Mouse (Mus musculus) stomach, postnatal 0 days (tissue): ENCODE measurements at regions not wholly inside any gene's neighbourhood (a gene's known extent, or its start where the extent isn't known, plus 50 kb on each side); places are given as distances from the start of the nearest gene placed in this dataset. TPM values are rescaled to one million over a fixed set of nuclear protein-coding genes. Genes with fewer than 3 reads are reported as not detected.

Source experiments
- ATAC-seq: fragments of 200-750 bp; cut with Nextera tagmentation; 2 replicates; pipeline ENCODE4 v1.8.0; 2017; ENCODE audit not compliant: low FRiP score, low TSS enrichment
- DNase-seq: peaks from one replicate; pipeline ENCODE4 v3.0.0-alpha.2; 2016; ENCODE audit warnings: low spot score
- H3K27ac ChIP-seq: fragments of 300-500 bp; sonication (generic); replicated peaks from 2 replicates; pipeline ENCODE4 v1.5.1; 2014; ENCODE audit warnings: mild to moderate bottlenecking, control low read depth
- H3K27me3 ChIP-seq: fragments of 300-500 bp; sonication (generic); 2 replicates; pipeline ENCODE4 v1.6.1; 2014; ENCODE audit warnings: low read length; ENCODE audit not compliant: control insufficient read depth, insufficient read depth
- H3K36me3 ChIP-seq: fragments of 300-500 bp; sonication (generic); 2 replicates; pipeline ENCODE4 v1.6.1; 2014; ENCODE audit warnings: low read length, mixed read lengths; ENCODE audit not compliant: control insufficient read depth, insufficient read depth
- H3K4me1 ChIP-seq: fragments of 300-500 bp; sonication (generic); replicated peaks from 2 replicates; pipeline ENCODE4 v1.6.1; 2014; ENCODE audit warnings: antibody characterized with exemption; ENCODE audit not compliant: control insufficient read depth, insufficient read depth
- H3K4me2 ChIP-seq: fragments of 300-500 bp; sonication (generic); replicated peaks from 2 replicates; pipeline ENCODE4 v1.6.1; 2014; ENCODE audit warnings: low read depth, mild to moderate bottlenecking, control low read depth, moderate library complexity
- H3K4me3 ChIP-seq: fragments of 300-500 bp; sonication (generic); 2 replicates; pipeline ENCODE4 v1.5.1; 2014; ENCODE audit warnings: low read depth, low read length, control low read depth
- H3K9ac ChIP-seq: fragments of 300-500 bp; sonication (generic); 2 replicates; pipeline ENCODE4 v1.6.1; 2014; ENCODE audit warnings: mild to moderate bottlenecking, low read length, control low read depth, mixed read lengths
- H3K9me3 ChIP-seq: fragments of 300-500 bp; sonication (generic); 2 replicates; pipeline ENCODE4 v1.6.1; 2016; ENCODE audit warnings: low read length; ENCODE audit not compliant: control insufficient read depth
- CTCF ChIP-seq: IDR thresholded peaks from 2 replicates; pipeline ENCODE4 v1.5.1; 2016; ENCODE audit warnings: antibody characterized with exemption, low read depth, mild to moderate bottlenecking, moderate library complexity
- EP300 ChIP-seq: optimal IDR thresholded peaks from 2 replicates; pipeline ENCODE3; 2016; ENCODE audit warnings: antibody characterized with exemption
- WGBS: fragments of 180-500 bp; shearing (Covaris S2); extraction: QIAGEN DNeasy Blood & Tissue Kit; methylation state at CpG from one replicate; pipeline ENCODE4 v1.1.7; 2014; 5-methylcytosine and 5-hydroxymethylcytosine counted together
- microRNA-seq: library from miRNA; unstranded; fragments of <30 nt; microRNA quantifications from one replicate; pipeline ENCODE4, GENCODE M21; 2016

DNA sequence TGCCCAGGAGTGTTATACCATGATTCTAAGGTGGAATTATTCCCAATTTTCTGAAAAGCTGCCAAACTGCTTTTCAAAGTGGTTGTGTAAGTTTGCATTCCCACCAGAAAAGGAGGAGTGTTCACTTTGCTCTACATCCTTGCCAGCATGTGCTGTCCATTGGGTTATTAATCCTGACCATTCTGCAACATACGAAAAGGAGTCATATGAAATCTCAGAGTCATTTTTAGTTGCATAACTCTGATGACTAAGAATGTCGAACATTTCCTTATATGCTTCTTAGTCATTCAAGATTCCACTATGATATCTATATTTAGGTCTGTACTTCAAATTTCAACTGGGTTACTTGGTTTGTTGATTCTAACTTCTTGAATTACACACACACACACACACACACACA lies 392.2 kb upstream of the Kif2b start:
- H3K4me2 ChIP-seq = no peak overlapping the region
- no peak overlapping the region for H3K4me3 ChIP-seq
- H3K27me3 ChIP-seq = no peaks in the 10 kb centered on the region
- no peaks in the 10 kb centered on the region for H3K36me3 ChIP-seq
- ATAC-seq = no peak
- no peak for TF ChIP-seq CTCF
- TF ChIP-seq EP300 = no peak
- no peak for DNase-seq
- no peaks in the 10 kb centered on the region for H3K4me1 ChIP-seq
- H3K9ac ChIP-seq = no peak overlapping the region
- H3K27ac ChIP-seq = no peak overlapping the region
- no peaks in the 10 kb centered on the region for H3K9me3 ChIP-seq
- WGBS = 68% methylated on average over 2 of the region's 2 CpGs

DNA sequence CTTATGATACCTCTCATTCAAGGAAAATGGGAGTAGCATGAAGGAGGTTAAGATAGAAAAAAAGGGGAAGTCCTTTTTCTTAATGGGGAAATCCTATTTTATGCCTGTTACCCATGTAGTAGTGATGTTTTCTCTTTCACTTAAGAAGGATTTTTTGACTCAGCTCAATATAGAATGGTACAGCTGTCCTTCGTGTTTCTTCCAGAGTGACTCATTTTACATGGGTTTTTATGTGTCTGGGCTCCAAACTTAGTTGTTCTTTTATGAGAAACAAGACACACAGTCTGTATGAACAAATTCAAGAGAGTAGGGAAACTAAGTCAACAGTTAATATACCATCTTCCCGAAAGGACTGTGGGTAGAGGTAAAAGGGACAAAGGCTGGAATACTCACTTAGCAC lies 367.0 kb upstream of the Kif2b start:
- 84% methylated on average over 2 of the region's 2 CpGs for WGBS
- no peak overlapping the region for H3K9ac ChIP-seq
- H3K4me2 ChIP-seq = no peak overlapping the region
- ATAC-seq (no peak), DNase-seq (no peak)
- no peaks in the 10 kb centered on the region for H3K36me3 ChIP-seq
- no peaks in the 10 kb centered on the region for H3K27me3 ChIP-seq
- H3K9me3 ChIP-seq = no peaks in the 10 kb centered on the region
- H3K4me1 ChIP-seq = no peaks in the 10 kb centered on the region
- no peak overlapping the region for H3K4me3 ChIP-seq
- H3K27ac ChIP-seq = no peak overlapping the region
- no peak for TF ChIP-seq CTCF
- TF ChIP-seq EP300 = no peak

Small RNA genes in the stretch of these regions (microRNA-seq; reads per million reads assigned to microRNA genes)
- gene Gm22702 = not detected
